Mouse (Mus musculus) T-helper 17 cell (primary cell): ENCODE results near the gene Ces1e.

Experiments used
- in situ Hi-C, 2 experiments: fragments of 300-600 bp; cut with MboI, MseI; formaldehyde crosslinking; loops; 1 replicate in 1 of 2; 2 replicates in 1 of 2; pipeline ENCODE4 v1.15.1; 2025; ENCODE audit warnings: high pct_unique_total_duplicates in 2 of 2

The Ces1e gene

DNA sequence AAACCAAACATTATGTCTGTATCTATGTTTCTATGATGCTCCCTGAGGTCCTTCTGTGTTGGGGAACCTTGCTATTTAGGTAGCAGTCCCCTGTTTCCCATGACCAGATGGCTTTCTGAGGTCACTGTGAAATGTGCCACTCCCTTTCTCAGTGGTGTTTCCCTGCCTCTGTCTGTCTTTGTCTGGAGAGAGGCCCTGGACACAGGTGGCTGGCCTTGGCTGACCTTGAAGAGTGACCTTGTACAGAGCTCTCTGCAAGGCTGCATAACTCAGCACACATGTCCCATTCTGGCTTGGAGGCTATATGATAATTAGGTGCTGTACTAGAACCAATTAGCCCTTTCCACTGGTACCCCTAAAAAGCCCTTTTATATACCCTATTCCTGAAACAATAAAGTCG, 52.8 kb downstream of the Ces1e start:
- in situ Hi-C loops = no loop called here

DNA sequence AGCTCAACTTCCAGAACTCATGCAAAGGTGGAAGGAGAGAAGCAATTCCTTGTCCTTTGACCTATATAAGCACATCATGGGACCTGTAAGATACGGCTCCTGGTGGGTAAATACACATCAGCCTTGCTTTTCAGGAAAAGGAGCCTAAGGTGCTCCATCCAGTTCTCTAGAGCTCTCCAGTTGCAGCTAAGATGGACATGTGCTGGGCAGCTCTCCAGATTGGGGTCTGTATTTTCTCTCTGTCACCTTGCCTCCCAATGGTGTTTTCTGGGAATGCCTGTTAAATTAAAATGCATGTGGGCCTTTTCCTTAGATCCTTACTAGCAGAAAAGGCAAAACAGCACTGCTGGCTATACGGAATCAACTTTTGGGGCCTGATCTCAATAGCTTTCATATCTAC, 54.9 kb downstream of the Ces1e start:
- in situ Hi-C loops = no loop called here

- in situ Hi-C loops = no loop called here
Measured at GRCm38 (mm10) chr8:93171846-93172590, 57.4 kb downstream of the Ces1e start.

DNA sequence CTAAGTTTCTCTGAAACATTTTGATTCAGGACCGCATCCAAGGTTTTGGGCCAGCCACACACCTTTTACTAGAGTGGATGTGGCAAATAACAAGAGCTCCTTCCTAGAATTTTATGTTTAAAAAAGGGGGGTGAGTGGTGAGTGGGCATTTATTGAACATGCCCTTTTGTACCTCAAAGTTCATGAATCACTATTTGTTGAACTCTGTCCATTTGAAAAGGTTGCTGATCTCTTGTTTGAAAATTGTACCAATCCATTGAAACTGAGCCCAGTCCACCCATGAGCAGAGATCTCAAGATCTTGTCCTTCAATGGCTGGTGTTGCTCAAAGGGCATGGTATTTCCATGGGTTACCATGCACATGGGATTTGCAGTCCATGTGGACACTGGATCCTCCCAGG, 66.1 kb downstream of the Ces1e start:
- in situ Hi-C loops = no loop called here

GRCm38 (mm10) chr8:93151401-93151800, 78.0 kb downstream of the Ces1e start:
- in situ Hi-C loops = no loop called here
